In the genomic region with DNA sequence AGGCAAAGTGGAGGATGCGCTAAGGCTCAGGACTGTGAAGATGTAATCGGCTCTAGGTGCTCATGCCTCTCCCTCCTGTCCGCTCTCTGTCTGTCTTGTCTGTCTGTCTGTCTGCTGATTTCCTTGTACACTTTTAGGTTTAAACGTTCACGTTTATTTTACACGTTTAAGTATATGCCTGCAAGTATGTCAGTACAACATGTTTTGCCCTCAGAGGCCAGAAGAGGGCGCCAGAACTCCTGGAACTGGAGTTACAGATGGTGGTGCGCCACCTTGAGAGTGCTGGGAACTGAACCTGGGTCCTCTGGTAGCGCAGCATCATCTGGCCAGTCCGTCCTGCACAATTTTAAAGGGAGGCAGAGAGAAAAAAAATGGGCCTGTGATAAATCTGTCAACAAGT, we compare ENCODE assay signal across 19 mouse cellular contexts. TPM values are rescaled to one million over a fixed set of nuclear protein-coding genes. Genes with fewer than 3 reads are reported as not detected.
A peak's percentile ranks its signal among the peaks of the same experiment; 100 is the strongest.
DNase-seq lines count a peak whose midpoint lies in the region; ATAC-seq and TF ChIP-seq lines count a peak whose summit lies in the region.
"Had no signal": no experiment of that assay in that cellular context is flagged by ENCODE, and none has a peak within 500 bp of the region (broad histone marks: within the 10 kb centered on the region; RNA-seq: fewer than 3 reads in every experiment).

No protein-coding gene starts in this region.

- no peak overlapping the region for H3K9ac ChIP-seq in kidney, postnatal 0 days (ENCODE audit: low read depth, low read length)
- no peak overlapping the region for H3K9ac ChIP-seq in forebrain, embryonic 13.5 days
- H3K9ac ChIP-seq: forebrain, embryonic 15.5 days; hindbrain, embryonic 14.5 days had no signal

- no peaks in the 10 kb centered on the region for H3K9me3 ChIP-seq in kidney, postnatal 0 days (replicated peaks; ENCODE audit: low read length)
- H3K9me3 ChIP-seq in limb, embryonic 10.5 days (replicated peaks) = no peaks in the 10 kb centered on the region
- peaks cover 4% of the 10 kb centered on the region; the same call in 1 of the 2 replicates for H3K9me3 ChIP-seq in forebrain, embryonic 13.5 days (replicated peaks)
- H3K9me3 ChIP-seq: forebrain, embryonic 15.5 days had no signal

- 0 out of 2 replicates have a peak, but pooled peaks have one; percentile 14 for TF ChIP-seq CTCF in kidney, postnatal 0 days (IDR thresholded peaks at IDR 0.05; ENCODE audit: low read depth)

- no peaks in the 10 kb centered on the region for H3K27me3 ChIP-seq in kidney, postnatal 0 days (ENCODE audit: insufficient read depth, low read length)
- H3K27me3 ChIP-seq in limb, embryonic 10.5 days (ENCODE audit: low read depth, poor library complexity, severe bottlenecking) = peaks cover 15% of the 10 kb centered on the region
- H3K27me3 ChIP-seq in forebrain, embryonic 13.5 days = 0 out of 2 replicates have a peak, but pooled peaks cover 4% of the 10 kb centered on the region
- H3K27me3 ChIP-seq: forebrain, embryonic 15.5 days had no signal

- H3K27ac ChIP-seq in kidney, postnatal 0 days = no peak overlapping the region
- H3K27ac ChIP-seq in limb, embryonic 10.5 days = no peak overlapping the region
- H3K27ac ChIP-seq in forebrain, embryonic 13.5 days = no peak overlapping the region
- H3K27ac ChIP-seq: embryonic facial prominence, embryonic 10.5 days; forebrain, embryonic 15.5 days; hindbrain, embryonic 14.5 days had no signal

- no peak overlapping the region for H3K4me2 ChIP-seq in kidney, postnatal 0 days (ENCODE audit: low read length)
- H3K4me2 ChIP-seq in forebrain, embryonic 13.5 days = no peak overlapping the region
- H3K4me2 ChIP-seq: forebrain, embryonic 15.5 days; hindbrain, embryonic 14.5 days had no signal

- DNase-seq in CD4-positive, CD25-positive, alpha-beta regulatory T cell, adult 2 months (ENCODE audit: low read depth, low spot score) = peak; percentile 38
- no peak for DNase-seq in kidney, postnatal 0 days (ENCODE audit: low spot score)
- DNase-seq in kidney, postnatal 25 days = no peak
- DNase-seq in thymus, postnatal 4 days = peak; percentile 29
- DNase-seq in thymus, adult 18-20 months = no peak
- DNase-seq in limb, embryonic 10.5 days (ENCODE audit: low spot score) = no peak
- DNase-seq: adrenal gland, adult 2 months; cerebellum, postnatal 14 days; heart, postnatal 10 days; kidney, adult 11 months; kidney, postnatal 36 days; right cerebral cortex, adult 18-20 months; spleen, adult 18-20 months; thymus, postnatal 25 days had no signal

- no peak for ATAC-seq in CD4-positive, CD25-positive, alpha-beta regulatory T cell, adult 4 months
- no peak for ATAC-seq in kidney, postnatal 0 days (replicated peaks; ENCODE audit: low FRiP score, low read depth)
- ATAC-seq in forebrain, embryonic 13.5 days = no peak
- ATAC-seq: forebrain, embryonic 15.5 days had no signal

- no peaks in the 10 kb centered on the region for H3K4me1 ChIP-seq in kidney, postnatal 0 days (replicated peaks; ENCODE audit: insufficient read depth, low read length)
- H3K4me1 ChIP-seq in limb, embryonic 10.5 days = peaks cover 5% of the 10 kb centered on the region; the same call in 1 of the 2 replicates
- no peaks in the 10 kb centered on the region for H3K4me1 ChIP-seq in forebrain, embryonic 13.5 days

- no peaks in the 10 kb centered on the region for H3K36me3 ChIP-seq in kidney, postnatal 0 days (ENCODE audit: insufficient read depth, low read length)
- no peaks in the 10 kb centered on the region for H3K36me3 ChIP-seq in limb, embryonic 10.5 days
- no peaks in the 10 kb centered on the region for H3K36me3 ChIP-seq in forebrain, embryonic 13.5 days (ENCODE audit: poor library complexity, severe bottlenecking)
- H3K36me3 ChIP-seq: embryonic facial prominence, embryonic 10.5 days; forebrain, embryonic 15.5 days had no signal

- 88% methylated on average over 10 of the region's 10 CpGs for WGBS in kidney, postnatal 0 days
- WGBS in limb, embryonic 10.5 days = 87% methylated on average over 10 of the region's 10 CpGs
- WGBS in forebrain, embryonic 13.5 days = 93% methylated on average over 10 of the region's 10 CpGs

- H3K4me3 ChIP-seq in kidney, postnatal 0 days (replicated peaks; ENCODE audit: low read depth, low read length) = no peak overlapping the region
- no peak overlapping the region for H3K4me3 ChIP-seq in limb, embryonic 10.5 days
- no peak overlapping the region for H3K4me3 ChIP-seq in forebrain, embryonic 13.5 days
- H3K4me3 ChIP-seq: embryonic facial prominence, embryonic 10.5 days; forebrain, embryonic 15.5 days had no signal

RNA-seq across cellular contexts. Expression of a gene that starts 10.0 kb away (rescaled TPM):
- polyA plus RNA-seq in CD4-positive, CD25-positive, alpha-beta regulatory T cell, adult 4 months (2017; shearing (Covaris generic)) = 10 to 100 TPM; 45.4 to 48.7 TPM
- polyA plus RNA-seq in kidney, postnatal 0 days (2015; fragmentation: Nextera tagmentation; extraction: Ambion mirVana) = 102 and 111 TPM in 2 replicates
- polyA plus RNA-seq in limb, embryonic 10.5 days (2016; fragmentation: Nextera tagmentation; extraction: Ambion mirVana) = 47.1 and 47.3 TPM in 2 replicates
- polyA plus RNA-seq in forebrain, embryonic 13.5 days (2015; fragmentation: Nextera tagmentation; extraction: Ambion mirVana) = 79.3 and 87.5 TPM in 2 replicates

RNA-seq across cellular contexts. Expression of a gene that starts 21.2 kb away (rescaled TPM):
- not detected for polyA plus RNA-seq in CD4-positive, CD25-positive, alpha-beta regulatory T cell, adult 4 months (2017; shearing (Covaris generic))
- polyA plus RNA-seq in kidney, postnatal 0 days (2015; fragmentation: Nextera tagmentation; extraction: Ambion mirVana) = 0.11 and 0.18 TPM in 2 replicates
- 0.10 and 0.18 TPM in 2 replicates for polyA plus RNA-seq in limb, embryonic 10.5 days (2016; fragmentation: Nextera tagmentation; extraction: Ambion mirVana)
- 0.13 and 0.19 TPM in 2 replicates for polyA plus RNA-seq in forebrain, embryonic 13.5 days (2015; fragmentation: Nextera tagmentation; extraction: Ambion mirVana)

RNA-seq across cellular contexts. Expression of a gene that starts 31.2 kb away (rescaled TPM):
- polyA plus RNA-seq in CD4-positive, CD25-positive, alpha-beta regulatory T cell, adult 4 months (2017; shearing (Covaris generic)) = 100 to 1,000 TPM; 221 to 282 TPM
- polyA plus RNA-seq in kidney, postnatal 0 days (2015; fragmentation: Nextera tagmentation; extraction: Ambion mirVana) = 6.2 and 6.3 TPM in 2 replicates
- 16.7 and 22.9 TPM in 2 replicates for polyA plus RNA-seq in limb, embryonic 10.5 days (2016; fragmentation: Nextera tagmentation; extraction: Ambion mirVana)
- polyA plus RNA-seq in forebrain, embryonic 13.5 days (2015; fragmentation: Nextera tagmentation; extraction: Ambion mirVana) = 0.81 and 1.2 TPM in 2 replicates

RNA-seq across cellular contexts. Expression of a gene that starts 49.7 kb away (rescaled TPM):
- 10 to 100 TPM; 76.4 to 95.1 TPM for polyA plus RNA-seq in CD4-positive, CD25-positive, alpha-beta regulatory T cell, adult 4 months (2017; shearing (Covaris generic))
- polyA plus RNA-seq in kidney, postnatal 0 days (2015; fragmentation: Nextera tagmentation; extraction: Ambion mirVana) = 160 and 172 TPM in 2 replicates
- polyA plus RNA-seq in limb, embryonic 10.5 days (2016; fragmentation: Nextera tagmentation; extraction: Ambion mirVana) = 233 and 257 TPM in 2 replicates
- polyA plus RNA-seq in forebrain, embryonic 13.5 days (2015; fragmentation: Nextera tagmentation; extraction: Ambion mirVana) = 206 and 210 TPM in 2 replicates

RNA-seq across cellular contexts. Expression of a gene that starts 58.8 kb away (rescaled TPM):
- polyA plus RNA-seq in CD4-positive, CD25-positive, alpha-beta regulatory T cell, adult 4 months (2017; shearing (Covaris generic)) = 10 to 100 TPM; 47.0 to 48.9 TPM
- polyA plus RNA-seq in kidney, postnatal 0 days (2015; fragmentation: Nextera tagmentation; extraction: Ambion mirVana) = 12.6 and 14.5 TPM in 2 replicates
- 10.3 and 12.7 TPM in 2 replicates for polyA plus RNA-seq in limb, embryonic 10.5 days (2016; fragmentation: Nextera tagmentation; extraction: Ambion mirVana)
- 9.3 and 11.0 TPM in 2 replicates for polyA plus RNA-seq in forebrain, embryonic 13.5 days (2015; fragmentation: Nextera tagmentation; extraction: Ambion mirVana)

Comparison
In these comparisons a context has a peak if more than half of its experiments do, and no peak if none do; other contexts are left out.
1. DNase-seq: peak in CD4-positive, CD25-positive, alpha-beta regulatory T cell, adult 2 months (single experiment) and thymus, postnatal 4 days (single experiment); none in kidney, postnatal 0 days (single experiment), kidney, postnatal 25 days (0 of 2), thymus, adult 18-20 months (0 of 2) and limb, embryonic 10.5 days (single experiment).